Comparison of ENCODE assay signal across 14 mouse cellular contexts in genomic region chr9:62707870-62708269, GRCm38 (mm10). TPM values are rescaled to one million over a fixed set of nuclear protein-coding genes. Genes with fewer than 3 reads are reported as not detected.
A peak's percentile ranks its signal among the peaks of the same experiment; 100 is the strongest.
DNase-seq lines count a peak whose midpoint lies in the region; ATAC-seq and TF ChIP-seq lines count a peak whose summit lies in the region.
"Had no signal": no experiment of that assay in that cellular context is flagged by ENCODE, and none has a peak within 500 bp of the region (broad histone marks: within the 10 kb centered on the region; RNA-seq: fewer than 3 reads in every experiment).

No protein-coding gene starts in this region.

- H3K36me3 ChIP-seq in midbrain, embryonic 13.5 days = no peaks in the 10 kb centered on the region
- no peaks in the 10 kb centered on the region for H3K36me3 ChIP-seq in midbrain, embryonic 11.5 days (ENCODE audit: control insufficient read depth, insufficient read depth, low read length)
- H3K36me3 ChIP-seq in limb, embryonic 10.5 days = no peaks in the 10 kb centered on the region
- H3K36me3 ChIP-seq in stomach, postnatal 0 days (ENCODE audit: control insufficient read depth, insufficient read depth, low read length) = no peaks in the 10 kb centered on the region

- DNase-seq in adrenal gland, adult 2 months = peak; percentile 62
- no peak for DNase-seq in adrenal gland, adult 18-20 months (ENCODE audit: low spot score in 2 of 2)
- no peak for DNase-seq in midbrain, embryonic 11.5 days (ENCODE audit: low spot score, missing footprints)
- no peak for DNase-seq in limb, embryonic 10.5 days (ENCODE audit: low spot score)
- DNase-seq in stomach, postnatal 0 days (ENCODE audit: low spot score) = peak; percentile 24
- DNase-seq in cerebellum, postnatal 25 days = no peak
- no peak for DNase-seq in B cell, adult 2 months
- DNase-seq: cerebellum, postnatal 10 days; forebrain, postnatal 0 days; kidney, adult 11 months; left cerebral cortex, postnatal 4 days; right cerebral cortex, postnatal 25 days had no signal

- H3K9me3 ChIP-seq in midbrain, embryonic 13.5 days = no peaks in the 10 kb centered on the region
- no peaks in the 10 kb centered on the region for H3K9me3 ChIP-seq in midbrain, embryonic 11.5 days (ENCODE audit: control insufficient read depth, low read length)
- no peaks in the 10 kb centered on the region for H3K9me3 ChIP-seq in limb, embryonic 10.5 days (replicated peaks)
- H3K9me3 ChIP-seq in stomach, postnatal 0 days (ENCODE audit: control insufficient read depth, low read length) = no peaks in the 10 kb centered on the region

- H3K4me2 ChIP-seq in midbrain, embryonic 13.5 days (replicated peaks) = no peak overlapping the region
- no peak overlapping the region for H3K4me2 ChIP-seq in midbrain, embryonic 11.5 days
- no peak overlapping the region for H3K4me2 ChIP-seq in stomach, postnatal 0 days (replicated peaks; ENCODE audit: low read depth)

- 55% methylated on average over 6 of the region's 6 CpGs for WGBS in midbrain, embryonic 13.5 days
- 53% methylated on average over 6 of the region's 6 CpGs for WGBS in midbrain, embryonic 11.5 days
- WGBS in limb, embryonic 10.5 days = 15% methylated on average over 6 of the region's 6 CpGs
- WGBS in stomach, postnatal 0 days = 31% methylated on average over 6 of the region's 6 CpGs

- peak overlapping the region; percentile 44; the same call in 1 of the 2 replicates for H3K27ac ChIP-seq in midbrain, embryonic 13.5 days
- H3K27ac ChIP-seq in midbrain, embryonic 11.5 days (ENCODE audit: low read depth, low read length) = no peak overlapping the region
- peak overlapping the region; percentile 76 for H3K27ac ChIP-seq in limb, embryonic 10.5 days
- no peak overlapping the region for H3K27ac ChIP-seq in stomach, postnatal 0 days (replicated peaks)

- TF ChIP-seq CTCF in stomach, postnatal 0 days (IDR thresholded peaks at IDR 0.05; ENCODE audit: low read depth) = no peak

- no peak overlapping the region for H3K9ac ChIP-seq in midbrain, embryonic 13.5 days (replicated peaks)
- no peak overlapping the region for H3K9ac ChIP-seq in midbrain, embryonic 11.5 days (ENCODE audit: low read length)
- H3K9ac ChIP-seq in stomach, postnatal 0 days (ENCODE audit: low read length) = no peak overlapping the region
- H3K9ac ChIP-seq: forebrain, postnatal 0 days had no signal

- ATAC-seq in midbrain, embryonic 13.5 days = no peak
- ATAC-seq in midbrain, embryonic 11.5 days (ENCODE audit: low FRiP score) = no peak
- ATAC-seq in stomach, postnatal 0 days (ENCODE audit: low FRiP score, low TSS enrichment) = no peak
- ATAC-seq: forebrain, postnatal 0 days had no signal

- no peak for TF ChIP-seq EP300 in stomach, postnatal 0 days (optimal IDR thresholded peaks at IDR 0.05)

- H3K4me1 ChIP-seq in midbrain, embryonic 13.5 days (replicated peaks) = peaks cover 16% of the 10 kb centered on the region
- peaks cover 3% of the 10 kb centered on the region for H3K4me1 ChIP-seq in midbrain, embryonic 11.5 days (ENCODE audit: control insufficient read depth, insufficient read depth, low read length)
- H3K4me1 ChIP-seq in limb, embryonic 10.5 days = peaks cover 41% of the 10 kb centered on the region
- H3K4me1 ChIP-seq in stomach, postnatal 0 days (replicated peaks; ENCODE audit: control insufficient read depth, insufficient read depth) = no peaks in the 10 kb centered on the region; the same call in 1 of the 2 replicates

- H3K27me3 ChIP-seq in midbrain, embryonic 13.5 days = no peaks in the 10 kb centered on the region
- no peaks in the 10 kb centered on the region for H3K27me3 ChIP-seq in midbrain, embryonic 11.5 days (ENCODE audit: control insufficient read depth, insufficient read depth, low read length)
- H3K27me3 ChIP-seq in limb, embryonic 10.5 days (ENCODE audit: low read depth, poor library complexity, severe bottlenecking) = no peaks in the 10 kb centered on the region
- no peaks in the 10 kb centered on the region for H3K27me3 ChIP-seq in stomach, postnatal 0 days (ENCODE audit: control insufficient read depth, insufficient read depth, low read length)

- H3K4me3 ChIP-seq in midbrain, embryonic 13.5 days (replicated peaks) = no peak overlapping the region
- H3K4me3 ChIP-seq in midbrain, embryonic 11.5 days (ENCODE audit: low read depth, low read length) = no peak overlapping the region
- H3K4me3 ChIP-seq in limb, embryonic 10.5 days = no peak overlapping the region
- no peak overlapping the region for H3K4me3 ChIP-seq in stomach, postnatal 0 days (ENCODE audit: low read depth, low read length)

RNA-seq across cellular contexts. Expression of gene Itga11, which starts 30.2 kb away (rescaled TPM):
- 1 to 10 TPM; 1.9 to 3.5 TPM for total RNA-seq in adrenal gland, adult 2 months (2021)
- 1.3 and 1.5 TPM in 2 replicates for polyA plus RNA-seq in adrenal gland, adult 2 months (2012; rRNA removed)
- total RNA-seq in adrenal gland, adult 18-20 months (2021) = 1 to 10 TPM; 1.6 to 2.2 TPM
- polyA plus RNA-seq in midbrain, embryonic 13.5 days (2015; fragmentation: Nextera tagmentation; extraction: Ambion mirVana) = 1.4 and 1.7 TPM in 2 replicates
- 2.4 and 3.9 TPM in 2 replicates for polyA plus RNA-seq in midbrain, embryonic 11.5 days (2014; fragmentation: Nextera tagmentation; extraction: Ambion mirVana)
- 0.45 and 2.2 TPM in 2 replicates for polyA plus RNA-seq in limb, embryonic 10.5 days (2016; fragmentation: Nextera tagmentation; extraction: Ambion mirVana)
- 0.29 and 0.30 TPM in 2 replicates for polyA plus RNA-seq in stomach, postnatal 0 days (2015; fragmentation: Nextera tagmentation; extraction: Ambion mirVana)
- total RNA-seq: neutrophil, adult 5-6 weeks had no signal

Comparison
In these comparisons a context has a peak if more than half of its experiments do, and no peak if none do; other contexts are left out.
1. DNase-seq: peak in adrenal gland, adult 2 months (single experiment) and stomach, postnatal 0 days (single experiment); none in adrenal gland, adult 18-20 months (0 of 2), midbrain, embryonic 11.5 days (single experiment), limb, embryonic 10.5 days (single experiment), cerebellum, postnatal 25 days (0 of 2) and B cell, adult 2 months (0 of 2).
2. H3K27ac ChIP-seq: peak in midbrain, embryonic 13.5 days (single experiment) and limb, embryonic 10.5 days (single experiment); none in midbrain, embryonic 11.5 days (single experiment) and stomach, postnatal 0 days (single experiment).